Mouse (Mus musculus): ENCODE results near the gene Syn3.

- TF ChIP-seq CTCF (IDR thresholded peaks at IDR 0.05; ENCODE audit: extremely low read depth, insufficient read depth, low read length), result no peak
- TF ChIP-seq POLR2A (IDR thresholded peaks at IDR 0.05; ENCODE audit: extremely low read depth, insufficient read depth, low read length), result no peak
These were observed 435.7 kb downstream of the Syn3 start for GRCm38 (mm10) chr10:86063018-86063384.

Measured in cortical plate, adult 2 months (tissue).